Mouse (Mus musculus): ENCODE data around the gene 2410131K14Rik. TPM values are rescaled to one million over a fixed set of nuclear protein-coding genes. Genes with fewer than 3 reads are reported as not detected.

2410131K14Rik gene
- 10 to 100 TPM; 13.8 to 14.5 TPM for total RNA-seq (2021)
- long read RNA-seq, experiment 1, full-length matches to known transcripts, result 7 of 16 reads
- long read RNA-seq, experiment 1, partial matches to known transcripts, result 1 of 16 reads
- long read RNA-seq, experiment 1, other reads (novel, unspliced or antisense), result 8 of 16 reads
- long read RNA-seq, experiment 2, full-length matches to known transcripts, result 14 of 20 reads
- long read RNA-seq, experiment 2, partial matches to known transcripts, result 0 of 20 reads
- long read RNA-seq, experiment 2, other reads (novel, unspliced or antisense), result 6 of 20 reads

DNA sequence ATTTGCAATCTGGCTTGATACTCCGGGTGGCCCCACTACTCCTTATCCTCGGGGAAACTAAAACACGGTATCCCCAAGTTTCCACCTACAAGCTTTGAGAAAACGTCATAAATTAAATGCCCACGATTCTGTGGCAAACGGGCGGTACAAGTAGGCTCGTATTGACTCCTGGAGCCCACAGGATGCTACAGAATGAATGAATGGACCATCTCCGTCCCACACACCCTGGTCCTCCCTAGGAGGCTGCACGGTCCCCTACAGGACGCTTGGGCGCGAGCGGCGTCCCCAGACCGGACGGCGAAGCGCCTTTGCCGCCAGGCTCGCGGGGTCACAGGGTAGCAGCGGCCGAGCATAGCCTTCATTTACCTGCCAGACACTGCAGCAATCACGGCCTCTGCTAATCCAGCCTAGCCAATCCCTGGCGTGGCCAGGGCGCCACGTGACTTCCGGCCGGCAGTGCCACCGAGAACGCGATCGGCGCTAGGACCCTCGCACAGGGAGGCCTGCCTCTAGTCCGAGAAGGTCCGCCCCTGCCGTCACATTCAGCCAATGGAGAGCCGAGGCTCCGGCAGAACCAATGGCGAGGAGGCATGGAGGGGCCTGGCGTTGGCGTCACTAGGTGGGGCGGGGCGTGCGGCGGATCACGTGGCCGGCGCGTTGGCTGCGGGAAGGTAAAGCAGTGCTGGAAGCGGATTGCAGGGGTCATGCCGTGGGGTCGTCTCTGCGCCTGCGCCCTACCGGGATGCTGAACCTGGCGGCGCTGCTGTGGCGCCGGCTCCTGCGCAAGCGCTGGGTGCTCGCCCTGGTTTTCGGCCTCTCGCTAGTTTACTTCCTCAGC, at the start of gene 2410131K14Rik, which contains the start of gene Rnft2:
2410131K14Rik (plus strand) TSS at position 622 of the 838 bp plus-strand sequence.
Rnft2 (minus strand) TSS at position 511 of the 838 bp plus-strand sequence.
- DNase-seq (ENCODE audit: low spot score in 2 of 2), result peak; percentile 100

GRCm38 (mm10) chr5:118197421-118197820, 47.6 kb upstream of the 2410131K14Rik start:
- peak overlapping the region; percentile 23; the same call in 1 of the 2 replicates for H3K27ac ChIP-seq
- peak in 1 of 2 experiments; percentile 42 for DNase-seq (ENCODE audit: low spot score in 2 of 2)
- TF ChIP-seq CTCF (conservative IDR thresholded peaks at IDR 0.05), result no peak
- H3K4me3 ChIP-seq, result no peak overlapping the region

More for the DNA sequence above, at the start of gene 2410131K14Rik, which contains the start of gene Rnft2:
- Histone ChIP-seq H3K27ac (peak within 1 kb of the TSS; percentile 89), H3K4me3 (peak within 1 kb of the TSS; percentile 69)
- peak; percentile 41 for TF ChIP-seq CTCF (conservative IDR thresholded peaks at IDR 0.05)

DNA sequence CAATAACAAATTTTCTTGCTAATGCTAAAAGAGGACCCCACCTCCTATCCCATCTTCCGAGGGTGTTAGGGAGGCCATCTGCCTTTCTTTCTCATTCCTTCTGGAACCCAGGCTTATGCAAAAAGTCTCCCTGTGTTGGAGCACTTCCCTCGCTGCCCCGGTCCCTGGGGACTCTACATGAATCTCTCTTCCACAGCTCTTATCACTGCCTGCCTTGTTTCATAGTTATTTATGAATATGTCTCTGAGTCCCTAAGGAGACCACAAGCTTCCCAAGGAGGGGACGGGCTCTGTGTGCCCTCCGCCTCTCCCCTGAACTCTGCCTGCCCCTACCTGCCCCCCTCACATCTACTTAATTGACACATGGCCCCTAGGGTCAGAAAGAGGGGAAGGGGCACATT, 45.4 kb upstream of the 2410131K14Rik start:
- peak overlapping the region; percentile 29; the same call in 1 of the 2 replicates for H3K27ac ChIP-seq
- no peak overlapping the region for H3K4me3 ChIP-seq
- no peak for TF ChIP-seq CTCF (conservative IDR thresholded peaks at IDR 0.05)
- no peak for DNase-seq (ENCODE audit: low spot score in 2 of 2)

DNA sequence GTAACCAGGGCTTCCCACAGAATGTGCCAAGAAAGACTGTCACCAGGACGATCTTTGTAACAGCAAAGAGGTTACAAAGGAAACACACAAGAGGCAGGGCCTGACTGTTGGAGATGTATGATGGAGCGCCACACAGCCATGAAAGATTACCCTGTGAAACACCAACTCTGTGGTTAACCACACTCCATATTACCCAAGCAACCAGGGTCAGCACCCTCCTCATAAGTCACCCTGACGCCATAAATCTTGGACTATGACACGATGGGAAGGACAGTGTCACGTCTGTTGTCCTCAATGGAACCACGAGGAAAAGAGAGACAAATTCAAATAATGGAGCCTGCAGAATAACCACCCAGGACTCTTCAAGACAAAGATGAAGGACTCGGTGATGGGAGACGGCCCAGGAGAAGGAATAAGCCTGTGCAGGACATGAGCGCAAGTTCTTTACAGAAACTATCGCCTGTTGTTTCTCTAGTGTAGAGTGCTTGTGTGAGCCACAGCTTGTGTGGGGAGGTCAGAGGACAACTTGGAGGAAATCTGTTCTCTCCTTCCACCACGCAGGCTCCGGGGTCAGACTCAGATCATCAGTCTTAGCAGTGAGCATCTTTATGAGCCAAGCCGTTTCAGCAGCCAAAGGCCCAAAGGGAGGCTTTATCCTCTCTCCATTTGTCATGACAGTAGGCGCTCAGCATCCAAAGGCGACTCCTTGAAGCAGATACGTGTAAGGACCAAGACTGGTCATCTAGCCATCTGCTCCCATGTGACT, 40.2 kb upstream of the 2410131K14Rik start:
- H3K4me3 ChIP-seq, result no peak overlapping the region
- no peak for DNase-seq (ENCODE audit: low spot score in 2 of 2)
- no peak overlapping the region for H3K27ac ChIP-seq
- no peak for TF ChIP-seq CTCF (conservative IDR thresholded peaks at IDR 0.05)

- no peak for TF ChIP-seq CTCF (conservative IDR thresholded peaks at IDR 0.05)
- Histone ChIP-seq H3K4me3 (no peak overlapping the region), H3K27ac (no peak overlapping the region)
- no peak for DNase-seq (ENCODE audit: low spot score in 2 of 2)
Observed at GRCm38 (mm10) chr5:118205852-118206251, 39.2 kb upstream of the 2410131K14Rik start.

DNA sequence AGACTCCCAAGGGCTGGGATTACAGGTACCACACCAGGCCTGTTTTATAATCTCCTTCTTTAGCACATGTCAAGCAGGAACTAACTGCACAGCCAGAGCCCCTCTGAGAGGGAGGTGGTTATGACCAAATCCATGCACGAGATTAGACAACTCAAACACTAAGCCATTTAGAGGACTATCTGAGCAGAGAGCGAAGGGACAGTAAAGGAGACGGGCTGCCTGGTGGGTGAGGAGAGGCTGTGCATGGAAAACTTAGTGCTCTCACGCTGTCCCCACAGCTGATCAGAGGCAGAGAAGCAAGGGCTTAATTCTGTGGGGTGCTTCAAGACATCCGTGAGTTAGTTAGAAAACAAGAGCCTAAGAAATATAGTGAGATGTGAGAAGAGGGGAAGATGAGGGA, 31.0 kb upstream of the 2410131K14Rik start:
- Histone ChIP-seq H3K4me3 (peak overlapping the region; percentile 34), H3K27ac (peak overlapping the region; percentile 82)
- DNase-seq (ENCODE audit: low spot score in 2 of 2), result no peak
- TF ChIP-seq CTCF (conservative IDR thresholded peaks at IDR 0.05), result no peak

- no peak for TF ChIP-seq CTCF (conservative IDR thresholded peaks at IDR 0.05)
- DNase-seq (ENCODE audit: low spot score in 2 of 2), result peak; percentile 78 to 87
- Histone ChIP-seq H3K4me3 (peak overlapping the region; percentile 34), H3K27ac (peak overlapping the region; percentile 82)
Observed at GRCm38 (mm10) chr5:118214418-118215154, 30.4 kb upstream of the 2410131K14Rik start.

GRCm38 (mm10) chr5:118217410-118217809, 27.6 kb upstream of the 2410131K14Rik start:
- TF ChIP-seq CTCF (conservative IDR thresholded peaks at IDR 0.05), result no peak
- peak overlapping the region; percentile 43; the same call in 1 of the 2 replicates for H3K27ac ChIP-seq
- H3K4me3 ChIP-seq, result no peak overlapping the region
- peak; percentile 72 to 80 for DNase-seq (ENCODE audit: low spot score in 2 of 2)

DNA sequence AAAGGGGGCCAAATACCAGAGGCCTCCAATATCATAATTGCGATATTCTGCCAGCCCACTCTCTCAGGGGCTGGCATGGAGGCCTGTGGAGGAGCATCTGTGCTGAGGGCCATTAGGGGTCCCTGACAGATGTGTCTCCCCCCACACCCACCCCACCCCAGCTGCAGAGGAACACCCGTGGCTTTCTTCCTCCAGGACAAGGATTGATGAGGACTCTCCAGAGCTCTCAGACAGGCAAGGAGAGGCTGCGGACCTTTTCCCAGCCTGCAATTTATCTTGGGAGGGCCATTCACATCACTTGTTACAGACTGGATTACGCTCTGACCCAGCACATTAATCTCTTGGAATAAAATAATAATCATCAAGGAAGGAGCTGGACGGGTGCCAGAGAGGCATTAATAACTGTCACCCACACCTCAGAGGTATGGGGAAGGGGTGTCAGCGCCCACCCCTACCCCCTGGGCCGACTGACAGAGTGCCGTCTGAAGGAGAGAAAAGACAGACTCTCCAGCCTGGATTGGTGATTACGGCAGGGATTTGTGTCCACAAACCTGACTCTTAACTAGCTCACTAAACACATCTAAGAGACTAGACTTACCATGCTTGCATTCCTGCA, 21.8 kb upstream of the 2410131K14Rik start:
- no peak for DNase-seq (ENCODE audit: low spot score in 2 of 2)
- TF ChIP-seq CTCF (conservative IDR thresholded peaks at IDR 0.05), result no peak
- Histone ChIP-seq H3K4me3 (no peak overlapping the region), H3K27ac (no peak overlapping the region)

DNA sequence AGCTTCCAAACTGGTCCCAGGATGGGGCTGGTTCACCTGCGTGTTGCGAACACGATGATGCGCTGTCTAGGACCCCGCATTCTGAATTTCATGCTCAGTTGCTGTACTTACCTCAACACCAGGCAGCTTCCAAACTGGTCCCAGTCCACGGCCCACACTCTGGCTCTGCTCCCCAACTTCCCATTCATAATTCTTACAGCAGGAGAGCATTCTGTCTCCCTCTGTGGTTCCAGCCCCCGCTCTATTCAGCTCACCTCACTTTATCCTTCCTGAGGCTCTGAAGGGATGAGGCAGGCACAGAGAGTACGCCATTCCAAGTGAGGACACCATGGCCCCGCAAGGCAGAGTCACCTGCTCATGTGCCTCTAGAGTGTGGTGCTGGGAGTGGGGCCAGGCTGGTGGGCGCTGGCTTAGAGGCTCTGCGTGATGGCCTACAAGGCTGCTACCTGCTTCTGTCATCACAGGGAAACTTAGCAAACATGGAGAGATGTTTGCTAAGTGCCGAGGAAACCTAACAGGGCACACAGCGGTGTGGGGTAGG, 14.9 kb upstream of the 2410131K14Rik start:
- Histone ChIP-seq H3K4me3 (no peak overlapping the region), H3K27ac (no peak overlapping the region)
- peak; percentile 56 to 60 for DNase-seq (ENCODE audit: low spot score in 2 of 2)
- no peak for TF ChIP-seq CTCF (conservative IDR thresholded peaks at IDR 0.05)

DNA sequence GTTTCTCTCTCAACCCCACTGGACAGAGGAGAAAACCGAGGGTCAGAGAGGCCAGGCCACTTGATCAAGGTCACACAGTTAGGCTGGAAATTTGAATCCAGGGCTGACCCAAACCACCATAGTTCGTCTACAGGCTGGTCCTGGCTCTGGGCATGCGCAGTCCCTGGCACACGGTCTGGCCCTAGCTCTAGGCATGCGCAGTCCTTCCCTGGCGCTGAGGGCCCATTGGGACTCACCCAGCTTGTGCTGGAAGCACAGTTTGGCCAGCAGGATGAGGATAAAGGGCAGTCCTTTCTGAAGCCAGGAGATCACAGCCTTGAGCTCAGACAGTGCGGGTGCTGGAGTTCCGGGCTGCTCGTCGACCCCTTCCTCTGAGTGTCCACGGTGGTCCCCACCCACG, 8.1 kb upstream of the 2410131K14Rik start:
- H3K4me3 ChIP-seq, result peak overlapping the region; percentile 22; the same call in 1 of the 2 replicates
- peak in 1 of 2 experiments; percentile 47 for DNase-seq (ENCODE audit: low spot score in 2 of 2)
- H3K27ac ChIP-seq, result peak overlapping the region; percentile 43
- TF ChIP-seq CTCF (conservative IDR thresholded peaks at IDR 0.05), result no peak
